Mouse (Mus musculus) fat pad, adult 2 months (tissue): ENCODE data around the gene Yae1d1.
"Not testable (repeated sequence)": the region's sequence is repeated elsewhere in the genome, so short reads cannot be mapped to it uniquely, and the experiment has no call there.

Source experiments
- DNase-seq: peaks from one replicate; pipeline ENCODE4 v3.0.0-alpha.2; 2011; ENCODE audit warnings: low read depth, low spot score; ENCODE audit errors: extremely low read depth

The Yae1d1 gene

DNA sequence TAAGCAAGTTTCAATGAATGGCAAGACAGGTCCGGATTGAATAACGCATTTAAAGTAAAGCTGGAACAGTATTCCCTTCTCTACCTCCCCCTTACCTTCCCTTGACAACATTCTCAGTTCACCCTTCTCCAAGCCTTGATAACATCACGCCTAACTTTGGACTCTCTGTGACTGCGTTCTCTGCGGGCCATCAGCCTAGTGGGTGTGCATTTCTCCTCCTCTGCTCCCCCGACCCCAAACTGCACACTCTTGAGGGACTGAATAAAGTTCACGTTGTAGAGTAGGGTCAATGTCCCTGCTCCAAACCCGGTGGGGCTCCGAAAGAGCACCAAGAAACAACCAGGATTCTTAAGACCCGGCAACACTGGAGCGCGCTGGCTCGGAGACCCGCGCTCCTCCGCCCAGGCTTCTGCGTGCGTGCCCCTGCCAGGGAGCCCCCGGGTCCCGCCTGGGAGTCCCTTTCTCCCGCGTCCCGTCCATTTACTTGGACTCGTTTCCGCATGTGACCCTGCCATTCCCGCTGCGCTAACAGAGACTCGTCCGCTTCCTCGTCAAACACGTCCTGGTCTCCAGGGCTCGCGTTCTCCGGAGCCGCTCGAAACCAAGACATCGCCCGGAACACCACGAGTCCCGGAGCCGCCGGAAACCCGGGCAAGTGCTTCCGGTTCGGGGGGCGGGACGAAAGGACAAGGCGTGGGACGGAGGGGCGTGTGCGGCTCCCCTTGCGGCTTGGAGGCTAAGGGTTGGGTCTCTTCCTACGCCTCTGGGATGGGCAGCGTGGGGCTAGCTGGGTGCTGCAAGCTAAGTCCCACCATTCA, at the start of gene Yae1d1:
Gene Yae1d1, minus strand, starts transcription at position 653 of the 818 bp plus-strand sequence.
- DNase-seq: peak; percentile 11

DNA sequence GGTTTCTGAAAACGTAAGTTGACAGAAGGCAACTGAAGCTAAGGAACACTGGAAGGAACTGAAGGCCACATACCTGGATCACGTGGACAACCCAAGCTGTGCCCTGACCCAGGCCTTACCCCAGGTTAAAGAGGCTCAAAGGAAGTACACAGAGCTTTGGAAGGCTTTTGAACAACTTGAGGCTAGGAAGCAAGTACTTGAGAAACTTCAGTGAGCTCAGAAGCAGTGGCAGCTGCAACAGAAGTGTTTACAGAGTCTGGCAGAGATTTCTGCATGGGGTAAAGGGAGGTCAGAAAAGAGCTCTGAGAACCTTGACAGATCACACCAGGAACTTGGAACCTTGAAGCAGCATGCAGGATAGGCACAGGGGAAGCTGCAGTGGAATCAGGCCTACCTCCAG, 45.7 kb upstream of the Yae1d1 start:
- no peak for DNase-seq

DNA sequence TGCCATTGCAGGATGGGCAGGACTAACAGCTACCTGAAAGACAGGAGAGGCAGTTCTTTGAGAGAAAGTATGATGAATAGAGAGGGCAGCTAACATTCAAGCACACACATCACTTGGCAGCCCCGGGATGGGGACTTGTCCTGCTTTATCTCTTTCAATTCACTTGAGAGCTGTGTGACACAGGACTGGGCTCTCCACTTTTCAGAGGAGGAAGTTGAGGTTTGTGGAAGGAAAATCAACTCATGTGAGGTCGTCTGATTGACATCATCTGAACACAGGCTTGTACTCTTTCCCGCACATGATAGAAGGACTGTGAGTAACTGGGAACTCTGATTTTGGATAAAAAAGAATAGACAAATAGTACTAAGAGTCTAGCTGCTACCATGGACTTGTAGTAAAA, 23.5 kb upstream of the Yae1d1 start:
- DNase-seq: no peak

DNA sequence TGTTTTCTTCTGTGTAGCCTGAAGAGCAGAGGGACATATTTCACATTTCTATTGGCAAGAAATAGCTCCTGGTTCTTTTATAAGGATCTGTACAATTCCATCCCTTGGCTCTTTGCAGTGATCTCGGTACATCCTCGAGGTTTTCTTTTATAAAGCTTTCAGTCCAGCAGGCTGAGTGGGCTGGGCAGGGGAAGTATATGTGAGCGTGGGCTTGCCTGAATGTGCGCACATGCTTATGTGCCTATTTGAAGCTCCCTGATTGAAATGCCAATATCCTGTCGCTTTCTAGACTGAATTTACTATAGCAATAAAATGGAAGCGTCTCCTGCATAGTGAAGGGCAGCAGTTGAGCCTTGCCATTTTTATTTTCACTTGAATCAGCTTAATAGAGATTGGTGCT, 20.1 kb upstream of the Yae1d1 start:
- DNase-seq: no peak

DNA sequence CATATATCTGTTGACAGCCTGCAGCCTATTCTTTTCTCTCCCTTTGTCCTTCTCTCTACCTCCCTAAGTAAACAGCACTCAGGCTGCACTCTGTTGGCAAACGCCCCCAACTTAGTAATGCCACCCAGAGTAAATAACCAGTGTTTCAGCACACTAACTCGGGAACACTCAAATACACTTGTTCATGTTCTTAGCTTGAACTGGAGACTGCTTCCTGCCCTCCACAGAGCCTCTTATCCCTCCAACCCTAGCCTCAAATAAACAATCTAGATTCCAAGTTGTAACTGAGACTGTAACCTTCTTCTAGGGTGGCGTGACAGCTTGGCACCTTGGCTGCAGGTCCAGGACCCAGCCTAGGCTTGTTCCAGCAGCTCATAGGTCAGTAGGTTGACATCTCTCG, 17.9 kb upstream of the Yae1d1 start:
- DNase-seq: no peak

DNA sequence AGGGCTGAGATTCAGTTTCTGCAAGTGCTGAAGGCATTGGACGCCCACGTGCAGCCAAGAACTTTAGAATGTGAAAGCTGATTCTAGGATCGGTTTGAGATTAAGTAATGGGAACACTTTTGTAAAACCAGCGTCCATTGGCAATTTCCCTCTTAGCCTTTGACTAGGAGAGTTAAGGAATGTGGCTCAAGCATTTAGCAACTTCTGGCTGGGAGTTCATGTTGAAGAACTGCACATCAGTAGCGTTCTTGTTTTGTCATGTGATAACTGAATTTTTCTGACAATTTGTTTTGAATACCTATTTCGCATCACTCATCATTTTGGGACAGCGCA, 332 bp upstream of the Yae1d1 start:
- DNase-seq: no peak

DNA sequence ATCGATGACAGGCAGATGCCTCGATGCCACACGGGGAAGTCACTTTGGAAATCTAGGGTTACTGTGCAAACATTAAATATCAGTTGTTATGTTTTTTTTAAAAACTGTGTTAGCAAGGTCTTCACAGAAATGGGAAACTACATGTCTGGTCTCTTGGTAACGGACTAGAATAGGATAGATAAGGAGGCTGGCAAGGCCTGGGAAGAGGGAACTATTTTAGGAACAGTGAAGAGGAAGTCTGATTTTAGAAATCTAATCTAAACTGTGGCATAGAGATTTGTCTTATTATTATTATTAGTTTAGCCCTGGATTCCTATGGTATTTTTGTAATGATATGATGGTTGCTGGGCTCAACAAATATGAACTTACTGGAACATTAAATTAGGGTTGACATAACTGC, 1.1 kb downstream of the Yae1d1 start:
- no peak for DNase-seq

DNA sequence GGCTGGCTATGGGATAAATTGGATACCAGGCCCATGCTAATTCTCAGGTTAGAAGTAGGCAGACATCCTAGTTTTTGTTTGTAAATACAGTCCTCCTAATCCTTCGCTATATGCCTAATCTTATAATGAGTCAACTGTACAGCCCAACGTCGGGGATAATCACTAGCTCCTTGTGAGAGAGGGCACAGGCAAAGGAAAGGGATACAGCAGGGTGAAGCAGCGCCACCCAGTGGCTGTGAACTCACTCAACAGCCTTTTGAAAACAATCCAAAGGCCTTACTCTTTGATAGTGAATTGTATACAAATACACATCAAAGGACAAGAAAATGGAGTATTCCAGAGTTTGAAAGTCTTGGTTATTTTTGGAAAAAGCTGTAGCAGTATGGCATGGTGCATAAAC, 10.0 kb downstream of the Yae1d1 start:
- no peak for DNase-seq

DNA sequence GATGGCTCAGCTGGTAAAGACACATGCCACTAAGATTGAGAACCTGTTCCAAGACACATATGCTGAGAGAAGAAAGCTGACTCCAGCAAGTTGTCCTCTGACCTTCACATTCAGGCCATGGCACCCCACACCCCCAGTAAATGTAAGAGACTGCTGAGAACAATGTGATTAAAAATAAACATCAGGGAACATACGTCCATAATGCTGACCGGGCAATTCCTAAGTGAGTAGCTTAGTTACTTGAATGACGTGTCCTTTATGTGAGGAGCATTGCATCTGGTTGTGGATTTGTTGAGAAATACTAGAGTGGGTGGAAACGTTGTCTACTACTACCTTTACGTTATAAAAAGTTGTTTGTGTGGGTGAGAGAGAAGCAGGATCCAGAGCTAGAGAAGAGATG, 10.5 kb downstream of the Yae1d1 start:
- no peak for DNase-seq

DNA sequence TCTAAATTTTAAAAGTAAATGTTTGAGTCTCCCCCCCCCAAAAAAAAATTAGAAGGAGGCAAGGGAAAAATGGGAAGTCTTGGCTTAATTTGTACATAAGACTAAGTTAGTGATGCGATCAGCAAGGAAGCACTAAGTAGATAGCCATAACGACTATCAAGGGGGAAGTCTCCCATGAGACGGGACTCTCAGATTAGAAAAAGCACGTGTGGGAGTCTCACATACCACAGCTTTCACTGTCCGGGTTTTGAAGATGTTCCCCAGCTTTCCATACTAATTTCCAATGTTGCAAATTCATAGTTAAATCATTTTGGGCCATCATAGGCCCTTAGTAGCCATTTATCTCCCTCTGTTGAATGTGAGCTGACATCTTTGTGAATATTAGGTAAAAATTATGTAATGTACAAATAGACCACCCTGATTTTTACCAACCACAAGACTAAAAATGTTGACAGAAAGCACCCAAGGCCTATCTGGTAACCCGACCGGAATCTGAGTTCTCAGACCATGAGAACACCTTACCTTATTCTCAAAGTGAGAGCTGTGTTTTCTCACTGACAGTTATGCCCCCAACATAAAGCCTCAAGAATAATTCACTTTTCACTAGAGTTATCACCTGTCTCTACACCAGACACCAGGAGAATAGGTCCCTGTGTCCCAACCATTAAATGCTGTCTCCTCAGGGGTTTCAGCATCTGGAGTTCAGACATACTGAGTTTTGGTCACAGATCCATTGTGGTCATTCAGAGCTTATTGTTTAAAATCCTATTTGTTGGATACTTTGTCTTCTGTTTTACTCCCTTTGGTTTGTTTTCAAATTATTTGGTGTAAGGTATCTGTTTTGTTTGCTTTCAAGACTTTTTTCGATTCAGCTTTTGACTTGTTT, 16.1 kb downstream of the Yae1d1 start:
- DNase-seq: no peak

DNA sequence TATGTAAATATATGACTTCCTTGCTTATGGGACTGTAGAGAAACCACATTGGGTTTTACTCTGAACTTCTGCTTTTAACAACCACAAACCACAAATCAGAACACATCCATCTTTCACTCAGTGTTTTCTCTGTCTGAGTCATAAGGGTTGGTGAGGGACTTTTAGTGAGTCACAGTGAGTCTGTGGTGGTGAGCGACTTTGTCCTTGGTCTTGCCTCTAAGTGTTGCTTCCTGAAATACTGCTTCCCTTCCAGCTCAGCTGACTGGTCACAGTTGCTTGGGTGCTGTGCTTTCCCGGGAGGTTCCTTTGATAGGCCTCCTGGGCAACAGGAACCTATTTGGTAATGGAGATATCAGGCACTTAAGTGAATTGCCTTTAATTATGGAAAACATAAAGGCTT, 17.3 kb downstream of the Yae1d1 start:
- DNase-seq: no peak

DNA sequence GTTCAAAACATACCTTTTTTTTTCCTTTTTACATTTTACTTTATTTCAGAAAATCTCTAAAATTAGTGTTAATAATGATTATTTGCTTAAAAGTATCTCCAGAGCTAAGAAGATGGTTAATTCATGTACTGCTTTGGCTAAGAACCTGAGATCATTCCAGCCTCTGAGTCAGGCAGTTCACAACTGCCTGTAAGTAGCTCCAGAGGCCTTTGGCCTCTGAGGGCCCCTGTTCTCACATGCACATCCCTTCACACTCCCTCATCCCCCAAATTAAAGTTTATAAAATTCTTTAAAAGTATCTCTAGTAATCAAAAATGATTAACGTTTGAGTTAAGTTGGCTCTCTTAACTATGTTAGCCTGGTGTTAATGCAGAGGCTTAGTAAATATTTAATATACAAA, 17.7 kb downstream of the Yae1d1 start:
- no peak for DNase-seq

DNA sequence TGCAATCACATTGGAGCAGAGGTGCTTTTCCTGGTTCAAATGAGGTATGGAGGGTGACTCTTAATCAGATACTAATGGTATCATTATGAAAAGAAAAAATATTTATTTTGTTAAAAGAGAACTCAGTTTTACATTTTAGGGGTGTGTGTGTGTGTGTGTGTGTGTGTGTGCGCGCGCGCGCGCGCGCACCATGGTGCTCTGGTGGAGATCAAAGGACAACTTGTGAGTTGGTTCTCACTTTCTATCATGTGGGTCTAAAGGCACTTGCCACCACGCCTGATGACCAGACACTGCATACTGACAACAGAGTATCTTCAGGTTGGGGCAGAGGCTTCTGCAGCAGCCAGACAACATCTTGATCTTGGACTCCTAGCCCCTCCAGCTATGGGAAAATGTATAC, 18.4 kb downstream of the Yae1d1 start:
- no peak for DNase-seq

DNA sequence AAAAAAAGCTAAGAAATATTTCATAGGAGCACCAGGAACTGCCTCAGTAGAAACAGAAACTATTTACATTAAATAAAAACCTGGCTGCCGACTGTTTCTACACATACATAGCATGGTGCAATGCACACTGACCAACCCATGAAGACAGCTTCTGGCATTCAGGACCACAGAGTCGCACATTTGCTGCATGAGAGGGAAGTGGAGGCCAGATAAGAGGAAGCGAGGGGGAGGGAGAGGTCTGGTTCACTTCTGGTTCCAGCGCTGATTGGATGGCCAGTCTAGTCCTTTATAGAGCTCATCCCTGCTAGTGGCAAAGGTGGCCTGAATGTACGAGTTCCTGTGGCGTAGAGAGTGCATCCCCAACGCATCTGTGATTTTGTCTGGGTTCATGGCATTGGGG, 32.5 kb downstream of the Yae1d1 start:
- no peak for DNase-seq

DNA sequence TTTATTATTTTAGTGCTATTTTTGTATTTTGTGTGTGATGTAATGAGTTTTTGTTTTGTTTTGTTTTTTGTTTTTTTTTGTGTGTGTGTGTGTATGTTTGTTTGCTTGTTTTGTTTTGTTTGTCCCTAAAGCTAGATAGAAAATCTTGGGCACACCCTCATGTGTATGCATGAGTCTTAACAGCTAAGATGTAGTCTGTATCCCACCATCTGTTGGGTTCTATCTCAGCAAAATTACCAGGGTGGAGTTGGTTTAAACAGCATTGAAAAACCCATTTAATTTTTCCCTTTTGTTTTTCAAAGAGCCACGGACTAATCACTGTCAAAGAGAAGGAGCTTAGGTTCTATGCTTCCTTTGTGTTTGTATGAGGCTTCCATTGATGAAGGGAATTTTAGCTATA, 38.9 kb downstream of the Yae1d1 start:
- DNase-seq: no peak

DNA sequence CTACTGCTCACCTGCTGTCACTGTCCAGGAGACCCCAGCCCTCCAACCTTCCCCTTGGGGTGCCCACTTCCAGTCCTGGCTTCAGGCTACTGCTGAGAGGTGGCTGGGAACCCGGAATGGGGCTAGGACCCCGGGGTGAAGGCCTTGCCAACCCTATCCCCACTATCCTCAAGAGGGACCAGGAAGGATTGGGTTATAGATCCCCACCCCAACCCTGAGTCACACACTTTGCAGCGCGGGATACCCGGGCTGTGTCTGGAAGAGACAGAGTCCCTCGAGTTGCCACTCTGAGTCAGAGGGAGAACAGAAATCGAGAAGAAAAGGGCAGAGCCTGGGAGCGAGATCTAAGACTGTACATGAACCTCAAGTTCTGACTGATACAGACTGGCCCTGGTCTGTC, 42.6 kb downstream of the Yae1d1 start:
- not testable (repeated sequence) for DNase-seq

DNA sequence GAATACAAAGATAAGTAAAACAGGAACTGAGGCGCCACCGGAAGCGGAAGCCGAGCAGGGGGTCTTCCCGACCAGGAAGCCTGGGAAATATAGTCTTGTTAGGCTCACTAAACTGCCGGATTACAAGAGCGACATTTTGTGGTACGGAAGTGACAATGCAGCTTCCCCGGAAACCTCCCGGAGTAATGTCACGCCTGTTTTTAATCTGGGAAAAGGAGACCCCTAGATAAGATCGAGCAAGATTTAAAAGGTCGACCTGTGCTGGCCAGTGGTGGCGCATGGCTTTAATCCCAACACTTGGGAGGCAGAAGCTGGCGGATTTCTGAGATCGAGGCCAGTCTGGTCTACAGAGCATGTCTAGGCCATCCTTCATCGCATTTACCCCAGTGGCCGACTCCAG, 43.6 kb downstream of the Yae1d1 start:
- no peak for DNase-seq

DNA sequence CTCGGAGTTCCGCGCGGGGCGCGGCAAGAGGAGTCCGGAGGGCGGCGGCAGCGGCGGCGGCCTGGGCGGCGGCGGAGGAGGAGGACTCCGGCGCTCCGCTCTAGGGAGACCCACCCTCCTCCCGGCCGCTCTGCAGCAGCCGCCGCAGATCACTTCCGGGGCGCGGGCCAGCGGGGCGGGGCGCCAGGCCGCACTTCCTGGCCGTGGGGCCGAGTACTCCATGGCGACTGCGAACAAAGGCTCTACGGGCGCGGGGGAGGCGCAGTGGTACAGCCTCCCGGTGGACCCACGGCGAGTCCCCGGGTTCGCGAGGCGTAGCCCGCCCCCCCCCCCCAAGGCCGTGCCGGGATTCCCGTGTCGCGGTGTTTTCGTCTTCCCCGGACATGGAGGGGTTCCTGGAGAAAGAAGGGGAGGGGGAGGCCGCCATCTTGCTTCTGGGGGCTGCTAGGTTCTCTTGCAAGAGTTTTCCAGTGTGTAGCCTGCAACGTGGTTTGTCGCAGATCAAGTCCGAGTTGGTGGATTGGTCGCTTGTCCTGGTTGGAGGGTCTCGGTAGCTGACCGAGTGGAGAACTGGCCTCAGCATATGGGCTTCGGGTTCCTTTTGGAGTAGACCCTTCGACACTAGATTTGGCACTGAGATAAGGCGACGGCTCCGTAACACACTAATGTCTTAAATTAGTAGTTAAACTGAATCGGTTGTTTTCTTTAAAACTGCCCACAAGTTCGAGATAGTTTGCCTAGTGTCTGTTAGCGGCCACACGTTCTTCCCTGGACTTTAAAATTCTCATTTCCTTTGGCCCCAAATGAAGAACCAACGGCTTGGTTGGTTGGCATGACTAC, 48.9 kb downstream of the Yae1d1 start, which contains the start of gene Rala:
Gene Rala, minus strand, starts transcription at position 162 of the 840 bp plus-strand sequence.
- no peak for DNase-seq

DNA sequence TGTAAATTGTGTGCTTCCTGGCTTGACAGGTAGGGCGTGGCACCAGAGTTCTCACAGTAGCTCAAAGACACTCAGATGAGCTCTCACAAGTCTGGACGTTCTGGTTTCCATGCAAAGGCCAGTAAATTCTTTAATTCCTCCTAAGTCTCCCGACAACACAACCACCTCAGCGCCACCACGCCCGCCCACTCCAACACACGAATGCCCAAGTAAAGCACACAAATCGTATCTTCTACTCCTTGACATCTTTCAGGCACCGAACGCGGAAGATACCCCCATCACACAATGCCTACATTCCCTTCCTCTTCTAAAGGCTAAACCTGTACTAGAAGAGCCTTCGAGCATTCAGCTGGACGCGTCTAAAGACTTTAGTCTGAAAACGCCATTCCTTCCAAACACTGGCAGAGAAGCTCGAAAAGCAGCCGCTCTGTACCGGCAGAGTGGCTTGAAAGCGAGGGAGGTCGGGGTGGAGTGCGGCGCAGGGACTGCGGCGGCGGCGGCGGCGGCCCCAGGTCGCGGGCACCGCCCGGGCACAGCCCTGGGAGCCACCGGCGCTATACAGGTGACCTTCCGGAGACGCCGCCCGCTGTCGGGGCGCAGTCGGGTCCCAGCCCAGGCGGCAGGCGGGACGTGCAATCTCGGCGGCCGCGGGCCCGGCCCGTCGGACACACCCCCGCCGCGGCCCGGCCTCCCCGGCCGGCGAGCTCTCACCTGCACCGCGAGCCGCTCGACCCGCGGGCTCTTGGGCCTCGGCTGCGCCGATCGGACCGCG, 49.7 kb downstream of the Yae1d1 start:
- DNase-seq: no peak

DNA sequence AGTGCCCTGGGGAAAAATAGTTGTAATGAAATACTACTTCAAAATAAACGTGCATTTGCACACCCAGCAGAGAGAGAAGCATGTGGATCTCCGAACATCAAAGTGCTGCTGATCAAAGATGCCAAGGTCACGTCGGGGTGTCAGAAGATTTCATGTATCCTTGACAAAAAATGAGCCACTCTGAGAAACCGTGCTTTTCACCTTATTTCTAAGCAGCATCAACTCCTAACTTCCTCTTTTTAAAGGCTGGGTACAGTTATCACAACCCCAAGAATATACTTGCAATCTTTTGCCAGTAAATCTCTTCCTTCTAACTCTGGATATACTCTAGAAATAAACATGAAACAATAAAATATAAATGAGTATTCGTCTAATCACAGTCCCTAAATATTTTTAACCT, 50.8 kb downstream of the Yae1d1 start:
- no peak for DNase-seq
